Mouse (Mus musculus) megakaryocyte, embryonic 14.5 days (primary cell): ENCODE measurements around the gene Olfr530.

Source experiments
- FLI1 ChIP-seq: IDR thresholded peaks from 2 replicates; pipeline ENCODE4 v1.6.1; 2012; ENCODE audit warnings: low read length, inconsistent platforms, mixed read lengths
- GATA1 ChIP-seq: IDR thresholded peaks from 3 replicates; pipeline ENCODE4 v1.6.1; 2012; ENCODE audit warnings: mixed read lengths, low read length, inconsistent platforms, borderline replicate concordance

- no peak for TF ChIP-seq GATA1
- no peak for TF ChIP-seq FLI1
Observed at GRCm38 (mm10) chr7:140329766-140330304, 46.3 kb downstream of the Olfr530 start.
